Mouse (Mus musculus): ENCODE measurements around the gene Cfap54.
A peak's percentile ranks its signal among the peaks of the same experiment; 100 is the strongest.

Cfap54 gene

DNA sequence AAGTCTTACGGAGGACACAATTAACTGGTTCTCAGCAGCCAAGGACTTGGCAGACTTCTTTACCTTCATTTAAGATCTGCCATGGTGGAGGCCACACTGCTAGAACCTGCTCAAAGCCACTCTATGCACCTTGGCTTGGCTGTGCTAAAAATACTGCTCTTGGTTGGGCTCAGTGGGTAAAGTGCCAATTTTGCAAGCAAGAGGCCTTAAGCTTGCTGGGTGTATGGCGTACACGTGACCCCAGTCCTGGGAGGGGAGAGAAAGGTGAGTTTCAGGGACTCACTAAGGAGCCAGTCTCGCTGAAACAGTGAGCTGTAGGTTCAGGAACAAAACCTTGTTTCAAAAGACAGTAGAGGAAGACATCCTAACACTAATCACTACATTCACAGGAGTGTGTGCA lies 19.0 kb downstream of the Cfap54 start:
- no peak for DNase-seq (ENCODE audit: extremely low spot score, low spot score)

DNA sequence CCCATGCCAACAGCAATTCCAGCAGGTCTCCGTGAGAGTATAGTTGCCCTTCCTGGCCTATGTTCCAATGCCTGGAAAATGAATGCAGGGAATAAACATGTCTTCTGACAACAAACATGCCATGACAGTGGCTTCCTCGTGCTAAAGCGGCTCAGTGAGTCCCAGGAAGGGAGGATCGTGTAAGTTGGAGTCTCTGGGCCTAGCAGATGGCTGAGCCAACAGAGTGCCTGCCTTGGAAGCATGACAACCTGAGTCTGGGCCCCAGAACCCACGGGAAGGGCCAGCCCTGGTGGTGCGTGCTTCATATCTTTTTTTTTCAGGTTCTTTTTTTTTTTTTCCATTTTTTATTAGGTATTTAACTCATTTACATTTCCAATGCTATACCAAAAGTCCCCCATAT lies 27.6 kb downstream of the Cfap54 start:
- DNase-seq (ENCODE audit: extremely low spot score, low spot score), result no peak

DNA sequence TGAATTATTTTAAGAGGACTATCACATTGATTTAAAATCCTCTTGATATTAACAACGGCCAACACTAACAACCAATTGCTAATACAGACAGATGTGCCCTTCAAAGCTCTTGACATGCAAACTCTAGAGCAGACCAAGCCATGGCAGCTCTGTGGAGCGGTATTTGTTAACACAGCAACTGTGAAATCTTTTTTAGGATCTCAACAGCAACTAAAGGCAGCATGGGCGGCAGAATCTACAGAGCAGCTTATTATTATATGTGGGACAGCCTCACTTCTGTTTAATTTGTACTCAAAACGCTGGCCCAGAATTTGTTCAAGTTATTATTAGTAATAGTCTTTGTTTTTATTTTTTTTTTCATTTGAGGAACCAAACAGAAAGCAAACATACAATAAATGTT lies 28.1 kb downstream of the Cfap54 start:
- no peak for DNase-seq (ENCODE audit: extremely low spot score, low spot score)

DNA sequence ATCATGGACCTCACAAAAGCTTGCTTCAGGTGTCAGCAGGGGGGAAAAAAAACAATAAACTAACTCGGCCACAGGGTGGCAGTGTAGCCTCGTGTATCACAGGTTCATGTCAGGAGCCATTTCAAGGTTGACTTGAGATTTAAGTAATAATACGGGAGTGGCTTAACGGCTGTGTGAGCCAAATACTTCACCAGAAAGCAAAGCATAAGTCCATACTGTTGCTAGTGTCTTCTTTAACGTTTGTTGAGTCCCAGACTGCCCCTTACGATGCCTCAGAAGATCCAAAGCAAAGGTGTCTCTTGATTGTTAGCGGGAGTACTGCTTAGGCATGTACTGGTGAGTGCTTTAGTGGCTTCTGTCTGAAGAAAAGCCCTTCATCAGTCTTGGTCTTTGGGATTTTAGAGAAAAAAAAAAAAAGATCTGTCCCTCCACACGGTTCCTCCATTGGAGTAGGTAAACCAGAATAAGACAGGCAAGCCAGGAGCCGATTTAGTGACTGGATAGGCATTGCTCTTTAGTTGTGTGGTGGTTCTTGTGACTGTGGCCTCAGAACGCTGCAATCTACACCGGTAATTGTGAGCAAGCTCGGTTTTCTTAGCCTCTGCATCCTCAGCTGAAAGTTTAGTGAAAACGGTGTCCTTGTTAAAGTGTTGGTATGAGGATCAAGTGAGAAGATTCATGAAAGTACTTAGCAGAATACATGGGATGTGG lies 30.2 kb downstream of the Cfap54 start:
- DNase-seq (ENCODE audit: extremely low spot score, low spot score), result peak; percentile 76

DNA sequence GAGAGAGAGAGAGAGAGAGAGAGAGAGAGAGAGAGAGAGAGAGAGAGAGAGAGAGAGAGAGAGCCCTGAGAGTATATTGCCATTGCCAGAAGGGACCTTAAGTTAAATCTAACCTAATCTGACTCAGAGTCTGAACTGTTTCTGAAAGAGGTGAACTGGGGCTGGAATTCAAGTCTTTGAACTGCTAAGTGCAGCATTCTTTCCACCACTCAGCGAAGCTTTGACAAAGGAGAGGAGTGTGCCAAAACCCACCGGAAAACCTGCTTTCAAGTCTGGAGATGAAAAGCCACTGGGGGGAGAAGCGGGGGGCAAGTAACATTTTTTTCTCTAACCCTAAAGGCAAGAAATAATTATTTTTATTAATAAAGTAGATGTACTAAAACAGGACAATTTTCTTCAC lies 30.8 kb downstream of the Cfap54 start:
- DNase-seq (ENCODE audit: extremely low spot score, low spot score), result no peak

DNA sequence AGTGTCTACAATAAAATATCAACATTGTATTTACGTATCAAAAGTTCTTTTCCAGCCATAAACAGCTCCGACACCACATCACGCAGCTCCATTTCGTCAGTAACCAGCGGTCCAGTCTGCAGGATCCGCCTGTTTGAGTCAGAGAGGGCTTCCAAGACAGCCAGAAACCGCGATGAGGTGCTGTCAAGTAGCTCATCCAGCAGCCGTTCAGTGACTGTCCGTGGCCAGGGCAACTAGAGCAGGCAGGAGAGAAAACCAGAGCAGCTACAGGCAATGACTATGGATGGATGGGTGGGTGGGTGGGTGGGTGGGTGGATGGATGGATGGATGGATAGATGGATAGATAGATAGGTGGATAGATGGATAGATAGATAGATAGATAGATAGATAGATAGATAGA lies 38.2 kb downstream of the Cfap54 start:
- DNase-seq (ENCODE audit: extremely low spot score, low spot score), result no peak

DNA sequence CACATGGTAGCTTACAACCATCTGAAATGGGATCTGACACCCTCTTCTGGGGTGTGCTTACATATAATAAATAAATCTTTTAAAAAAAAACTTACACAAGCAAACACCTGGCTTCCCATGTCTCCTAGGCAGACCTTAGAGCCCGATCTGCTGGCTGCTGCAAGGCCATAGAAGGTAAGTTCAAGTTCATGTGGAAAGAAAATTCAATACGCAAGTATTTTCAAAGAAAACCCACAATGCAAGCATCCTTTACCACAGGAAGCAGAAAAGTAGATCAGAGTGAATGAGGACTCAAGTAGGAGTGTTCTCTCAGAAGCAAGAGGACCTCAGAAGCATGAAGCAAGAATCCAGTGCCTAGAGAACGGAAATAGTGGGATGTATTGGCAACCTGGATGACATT lies 39.6 kb downstream of the Cfap54 start:
- no peak for DNase-seq (ENCODE audit: extremely low spot score, low spot score)

DNA sequence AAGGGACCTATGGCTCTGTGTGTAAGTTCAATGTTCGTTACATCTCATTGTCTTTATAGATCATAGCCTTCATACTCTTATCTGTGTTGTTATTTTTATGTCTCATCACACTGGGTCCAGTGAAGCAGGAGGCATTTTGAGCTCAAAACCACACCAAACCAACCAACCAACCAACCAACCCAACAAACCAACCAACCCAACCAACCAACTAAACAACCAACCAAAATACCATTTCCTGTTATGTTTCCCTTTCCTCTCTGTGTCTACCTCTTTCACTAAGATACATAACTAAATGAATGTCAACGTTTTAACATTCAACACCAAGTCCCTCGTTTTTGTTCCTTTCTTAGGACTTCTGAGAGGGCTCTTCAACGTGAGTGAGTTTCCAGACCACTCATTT lies 40.0 kb downstream of the Cfap54 start:
- DNase-seq (ENCODE audit: extremely low spot score, low spot score), result no peak

DNA sequence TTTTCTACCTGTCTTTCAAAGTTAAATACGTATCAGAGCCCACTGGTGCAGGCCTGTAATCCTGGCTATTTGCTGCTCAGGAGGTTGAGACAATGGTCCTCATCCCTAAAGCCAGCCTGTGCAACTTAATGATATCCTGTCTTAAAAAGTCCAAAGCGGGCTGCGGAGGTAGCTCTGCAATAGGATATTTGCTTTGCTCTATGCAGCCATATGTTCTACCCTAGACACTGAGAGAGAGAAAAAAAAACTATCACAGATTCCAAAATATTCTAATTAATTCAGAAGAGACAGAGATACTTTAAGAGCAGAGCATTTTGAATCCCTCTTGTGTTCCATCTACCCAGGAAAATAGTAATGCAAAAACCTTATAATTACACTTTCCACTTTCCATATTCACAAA lies 44.9 kb downstream of the Cfap54 start:
- no peak for DNase-seq (ENCODE audit: extremely low spot score, low spot score)

DNA sequence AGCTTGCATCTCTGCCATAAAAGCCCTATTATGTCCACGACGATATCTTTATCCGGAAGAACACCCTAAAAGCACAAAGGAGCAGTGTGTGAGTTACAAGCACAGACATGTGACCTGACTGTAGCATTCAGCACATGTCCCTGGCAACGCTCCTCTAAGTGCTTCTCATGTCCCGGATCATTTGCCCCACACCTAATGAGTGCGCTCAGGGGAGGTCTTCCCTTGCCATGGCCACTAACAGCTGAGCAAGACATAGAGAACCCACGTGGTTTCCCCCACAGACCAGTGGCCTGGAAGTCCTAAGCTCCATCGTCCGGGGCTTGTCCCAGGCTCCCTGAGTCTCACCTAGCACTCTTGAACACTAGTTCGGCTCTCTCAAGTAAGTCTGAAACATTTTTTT lies 45.9 kb downstream of the Cfap54 start:
- no peak for DNase-seq (ENCODE audit: extremely low spot score, low spot score)

DNA sequence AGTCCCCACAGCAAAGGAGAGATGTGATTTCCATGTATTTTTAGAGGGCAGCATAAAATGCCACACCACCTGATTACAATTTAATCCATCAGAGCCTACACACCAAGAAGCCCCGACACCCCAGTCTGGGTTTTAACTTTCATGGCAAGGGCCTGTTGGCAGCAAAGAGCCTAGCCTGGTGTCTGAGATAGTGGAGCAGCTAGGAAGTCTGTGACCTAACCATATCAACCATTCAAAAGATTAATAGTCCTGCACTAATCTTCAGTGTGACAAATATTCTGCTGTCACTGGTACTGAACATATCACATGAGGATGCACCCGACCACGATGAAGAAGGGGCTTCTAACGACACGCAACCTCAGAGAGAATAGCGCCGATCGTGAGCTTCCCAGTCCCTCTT lies 58.1 kb downstream of the Cfap54 start:
- DNase-seq (ENCODE audit: extremely low spot score, low spot score), result no peak

DNA sequence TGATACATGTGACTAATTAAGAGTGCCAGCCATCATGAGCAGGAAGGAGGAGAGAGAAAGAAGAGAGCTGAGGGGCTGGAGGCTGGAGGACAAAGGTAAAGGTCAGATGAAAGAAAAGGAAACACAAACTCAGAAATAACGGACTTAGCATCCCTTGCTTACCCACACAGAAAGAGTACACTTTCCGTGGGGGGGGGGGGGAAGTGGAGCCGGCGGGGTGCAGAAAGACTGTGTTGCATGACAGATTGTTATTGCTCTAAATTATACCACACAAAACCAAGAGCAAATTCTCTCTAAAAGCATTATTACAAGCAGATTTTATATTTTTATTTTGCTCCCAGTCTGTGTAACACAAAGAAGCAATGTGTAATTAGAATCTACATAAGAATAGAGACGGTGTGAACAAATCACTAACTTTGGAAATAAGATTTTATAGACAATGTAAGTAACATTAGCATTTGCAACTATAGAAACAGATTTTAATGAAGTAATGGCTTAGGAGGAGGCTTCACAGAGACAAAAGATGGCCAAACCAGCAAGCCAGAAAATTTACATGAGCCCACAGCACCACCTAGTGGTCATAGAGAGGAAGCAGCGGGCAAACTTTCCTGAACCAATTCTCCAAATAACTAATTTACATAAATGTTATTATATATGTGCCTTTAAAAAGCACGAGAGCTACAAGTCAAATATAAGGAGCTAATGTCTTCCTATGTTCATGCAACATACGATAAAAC lies 67.2 kb downstream of the Cfap54 start:
- DNase-seq (ENCODE audit: extremely low spot score, low spot score), result peak; percentile 60

DNA sequence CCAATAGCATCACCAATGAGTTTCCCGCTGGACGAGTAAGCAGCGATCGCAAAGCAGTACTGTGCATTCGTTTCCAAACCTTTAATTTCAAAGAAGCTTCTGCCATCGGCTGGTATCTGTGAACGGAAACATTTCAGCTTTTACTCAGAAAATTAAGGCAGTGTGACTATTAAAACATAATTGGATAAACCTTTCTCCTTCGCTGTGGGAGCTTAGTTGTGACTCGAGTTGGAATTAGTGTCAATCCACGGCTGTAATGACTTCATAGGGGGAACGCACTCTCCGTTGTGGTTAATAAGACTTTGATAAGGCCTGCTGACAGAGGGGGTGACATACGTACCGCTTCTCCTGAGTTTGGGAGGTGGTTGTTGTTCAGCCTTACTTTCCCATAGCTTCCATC lies 70.3 kb downstream of the Cfap54 start:
- no peak for DNase-seq (ENCODE audit: extremely low spot score, low spot score)

DNA sequence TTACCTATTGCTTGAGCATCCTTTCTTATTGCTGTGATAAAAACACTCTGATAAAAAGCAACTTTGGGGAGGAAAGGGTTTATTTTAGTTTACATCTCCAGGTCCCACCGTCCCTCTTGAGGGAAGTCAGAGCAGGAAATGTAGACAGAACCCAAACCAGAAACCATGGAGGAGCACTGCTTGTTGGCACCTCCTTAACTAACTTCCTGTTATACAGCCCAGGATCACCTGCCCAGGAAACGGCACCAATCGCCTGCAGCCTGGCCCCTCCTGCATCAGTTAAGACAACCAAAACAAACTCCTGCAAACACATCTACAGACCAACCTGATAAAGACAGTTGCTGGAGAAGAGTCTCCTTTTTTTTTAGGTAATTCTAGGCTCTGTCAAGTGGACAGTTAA lies 74.4 kb downstream of the Cfap54 start:
- no peak for DNase-seq (ENCODE audit: extremely low spot score, low spot score)

DNA sequence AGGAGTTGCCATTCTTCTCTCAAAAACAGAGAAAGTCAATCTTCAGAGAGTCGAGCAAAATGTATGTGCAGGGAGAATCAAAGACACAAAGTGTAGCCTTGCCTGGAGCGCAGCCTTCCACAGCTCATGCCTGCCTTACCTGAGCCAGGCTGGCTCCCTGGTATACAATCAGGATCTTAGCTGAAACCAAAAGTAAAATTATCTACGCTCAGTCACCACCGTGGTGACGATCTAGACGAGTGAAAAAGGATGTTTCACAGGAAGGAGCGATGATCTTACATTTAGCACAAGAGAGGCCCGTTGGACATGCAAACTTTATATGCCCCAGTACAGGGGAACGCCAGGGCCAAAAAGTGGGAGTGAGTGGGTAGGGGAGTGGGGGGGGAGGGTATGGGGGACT lies 75.0 kb downstream of the Cfap54 start:
- DNase-seq (ENCODE audit: extremely low spot score, low spot score), result no peak

DNA sequence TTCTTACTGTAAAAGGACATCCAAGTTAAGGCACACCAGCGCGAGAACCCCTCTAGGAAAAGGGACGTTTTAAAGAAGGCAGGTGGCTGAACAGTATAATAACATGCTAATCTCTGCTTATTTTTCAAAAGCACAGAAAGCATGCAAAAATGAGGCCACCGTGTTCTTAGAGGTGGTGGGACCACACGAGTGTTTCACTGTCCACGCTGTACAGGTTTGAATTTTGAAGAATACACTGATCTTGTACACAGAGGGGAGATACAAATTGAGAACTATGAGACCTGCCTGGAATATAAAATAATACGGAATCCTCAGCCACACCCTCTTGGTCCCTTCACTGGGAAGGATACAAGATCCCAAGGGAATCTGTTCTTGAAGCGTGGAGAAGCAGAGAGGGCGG lies 82.9 kb downstream of the Cfap54 start:
- DNase-seq (ENCODE audit: extremely low spot score, low spot score), result no peak

DNA sequence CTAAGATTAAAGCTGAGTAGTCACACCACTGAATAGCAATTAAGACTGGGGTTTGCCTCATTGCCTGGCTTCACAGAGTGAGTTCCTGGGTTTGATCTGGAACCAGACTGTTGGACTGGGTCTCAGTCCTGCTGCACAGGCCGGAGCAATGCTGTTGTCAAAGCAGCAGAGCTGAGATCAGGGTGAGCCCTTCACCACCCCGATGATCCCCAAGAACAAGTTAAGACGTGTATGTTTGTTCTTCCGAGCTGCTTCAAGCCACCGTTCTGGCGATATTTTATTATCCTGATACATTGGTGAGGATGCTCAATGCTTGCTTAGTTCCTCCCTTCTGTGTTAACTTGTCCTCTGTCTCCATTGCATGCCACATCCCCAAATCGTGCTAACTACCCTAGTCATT lies 86.2 kb downstream of the Cfap54 start:
- DNase-seq (ENCODE audit: extremely low spot score, low spot score), result no peak

DNA sequence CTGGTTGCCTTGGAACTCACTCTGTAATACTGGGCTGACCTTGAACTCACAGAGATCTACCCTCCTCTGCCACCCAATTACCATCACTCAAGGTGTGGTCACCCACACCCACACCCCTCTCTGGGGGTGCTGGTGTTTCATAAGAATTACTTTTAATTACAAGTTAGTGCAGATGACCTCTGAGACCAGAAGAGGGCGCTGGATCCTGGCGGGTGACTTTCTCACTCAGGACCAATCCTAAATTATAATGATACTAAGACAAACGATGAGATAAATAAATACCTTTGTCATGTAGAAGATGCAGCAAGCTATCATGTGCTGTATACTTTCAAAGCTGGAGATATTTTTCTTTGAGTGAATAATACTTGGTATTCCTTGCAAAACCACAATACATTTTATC lies 87.1 kb downstream of the Cfap54 start:
- DNase-seq (ENCODE audit: extremely low spot score, low spot score), result no peak

DNA sequence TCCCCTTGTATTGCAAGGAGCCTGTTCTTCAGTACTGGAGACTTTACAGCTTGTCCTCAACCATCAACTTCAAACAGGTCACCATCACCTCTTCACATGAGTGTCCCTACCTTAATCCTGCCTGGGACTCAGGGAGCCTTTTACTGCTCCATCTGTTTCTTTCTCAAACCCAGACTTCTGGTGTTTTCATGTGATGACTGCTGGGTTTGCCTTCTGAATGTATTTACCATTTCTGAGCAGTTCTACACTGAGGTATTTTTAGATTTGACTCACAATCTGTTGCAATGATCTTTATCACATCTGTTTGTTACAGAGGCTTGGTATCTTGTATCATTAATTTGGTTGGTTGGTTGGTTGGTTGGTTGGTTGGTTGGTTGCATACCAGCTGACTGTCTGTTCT lies 88.9 kb downstream of the Cfap54 start:
- DNase-seq (ENCODE audit: extremely low spot score, low spot score), result no peak

DNA sequence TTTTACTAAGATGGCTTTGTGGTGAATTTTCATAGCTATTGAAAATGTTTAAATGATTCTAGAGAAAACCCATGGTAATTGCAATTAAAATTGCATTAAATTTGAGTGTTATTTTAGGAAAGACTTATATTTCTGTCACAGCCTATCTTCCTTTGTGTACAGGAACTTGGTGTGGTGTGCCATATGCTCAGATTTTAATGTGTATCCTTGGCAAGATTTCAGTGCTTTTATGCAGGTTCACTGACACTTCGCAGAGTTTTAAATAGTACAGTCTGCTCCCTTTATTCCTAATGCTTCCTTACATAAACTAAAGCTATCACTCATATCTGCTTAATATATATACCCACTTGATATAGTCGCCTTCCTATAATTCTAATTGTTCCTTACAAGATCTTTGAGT lies 90.8 kb downstream of the Cfap54 start:
- DNase-seq (ENCODE audit: extremely low spot score, low spot score), result no peak

DNA sequence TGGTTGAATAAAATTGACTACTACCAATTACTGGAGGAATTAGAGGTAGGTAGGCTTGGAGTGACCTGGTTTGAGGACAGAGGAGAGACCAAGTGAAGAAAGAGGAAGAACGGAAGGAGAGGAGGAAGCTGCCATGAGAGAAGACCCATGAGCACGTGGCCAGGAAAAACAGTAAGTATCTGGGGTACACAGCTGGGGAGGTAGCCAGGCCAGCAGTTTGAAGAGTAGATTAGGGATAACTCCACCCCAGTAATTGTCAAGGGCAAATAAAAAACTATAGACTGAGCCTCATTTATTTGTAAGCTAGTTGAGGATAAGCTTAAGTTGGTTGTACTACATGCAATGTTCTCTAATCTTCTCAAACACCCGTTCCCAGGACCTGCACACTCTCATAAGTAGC lies 116.3 kb downstream of the Cfap54 start:
- no peak for DNase-seq (ENCODE audit: extremely low spot score, low spot score)

DNA sequence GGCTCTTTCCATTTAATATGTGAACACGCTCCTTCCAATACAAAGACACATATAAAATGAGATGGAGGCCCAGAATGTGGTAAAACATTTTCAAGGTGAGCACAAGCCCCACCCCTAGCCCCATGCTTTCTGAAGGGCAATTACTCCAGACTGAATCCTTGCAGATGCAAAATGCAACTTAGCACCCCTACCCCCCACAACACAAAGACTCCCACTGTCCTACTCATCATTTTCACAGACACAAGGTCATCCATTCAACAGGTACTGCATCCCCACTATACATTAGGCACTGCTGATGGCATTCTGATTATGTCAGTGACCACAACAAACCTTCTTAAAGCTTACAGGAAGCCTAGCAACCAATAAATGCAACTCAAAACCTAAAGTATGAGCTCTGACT lies 131.4 kb downstream of the Cfap54 start:
- DNase-seq (ENCODE audit: extremely low spot score, low spot score), result no peak
